18 mouse cellular contexts compared by ENCODE assay signal in the genomic region with DNA sequence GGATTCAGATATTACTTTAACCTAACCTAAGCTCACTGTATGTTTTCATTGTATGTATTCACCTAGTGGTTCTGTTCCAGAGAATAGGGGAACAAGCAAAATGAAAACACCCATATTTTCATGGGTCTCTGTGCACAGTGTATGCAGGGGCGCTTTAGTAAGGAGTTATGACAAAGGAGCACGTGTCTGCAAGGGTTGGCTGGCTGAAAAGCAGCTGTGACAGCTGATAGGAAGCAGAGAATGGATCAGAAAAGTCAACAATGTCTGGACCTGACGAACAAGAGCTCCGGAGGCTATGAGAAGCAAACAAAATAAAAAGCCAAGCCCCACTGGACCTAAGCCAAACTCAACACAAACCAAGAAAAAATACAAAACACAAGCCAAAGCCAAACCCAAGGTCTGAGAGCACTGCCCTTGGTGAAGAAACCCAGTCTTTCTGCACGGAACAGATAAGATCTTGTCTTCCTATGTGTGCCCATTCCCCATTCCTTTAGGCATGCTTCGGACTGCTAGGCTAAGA. TPM values are rescaled to one million over a fixed set of nuclear protein-coding genes. Genes with fewer than 3 reads are reported as not detected.
A peak's percentile ranks its signal among the peaks of the same experiment; 100 is the strongest.
DNase-seq lines count a peak whose midpoint lies in the region; ATAC-seq and TF ChIP-seq lines count a peak whose summit lies in the region.
"Had no signal": no experiment of that assay in that cellular context is flagged by ENCODE, and none has a peak within 500 bp of the region (broad histone marks: within the 10 kb centered on the region; RNA-seq: fewer than 3 reads in every experiment).

No protein-coding gene starts in this region.

- no peak overlapping the region for H3K27ac ChIP-seq in heart, embryonic 15.5 days
- no peak overlapping the region for H3K27ac ChIP-seq in heart, adult 2 months
- H3K27ac ChIP-seq: intestine, embryonic 15.5 days; kidney, postnatal 0 days; liver, embryonic 14.5 days had no signal

- TF ChIP-seq CTCF in heart, adult 2 months (IDR thresholded peaks at IDR 0.05), result no peak

- H3K79me2 ChIP-seq in heart, adult 2 months (replicated peaks; ENCODE audit: control insufficient read depth, insufficient read depth, low read length), result no peaks in the 10 kb centered on the region

- H3K4me2 ChIP-seq in heart, embryonic 15.5 days, result no peak overlapping the region
- H3K4me2 ChIP-seq: intestine, embryonic 15.5 days had no signal

- ATAC-seq in heart, embryonic 15.5 days (replicated peaks; ENCODE audit: insufficient number of reproducible peaks, insufficient read depth, low FRiP score, low read depth), result peak; percentile 58; the same call in 1 of the 2 replicates
- ATAC-seq: forebrain, embryonic 16.5 days; intestine, embryonic 15.5 days had no signal

- H3K9ac ChIP-seq in heart, embryonic 15.5 days, result no peak overlapping the region
- no peak overlapping the region for H3K9ac ChIP-seq in heart, adult 2 months (ENCODE audit: low read depth, low read length)
- H3K9ac ChIP-seq: intestine, embryonic 15.5 days; liver, embryonic 14.5 days had no signal

- H3K27me3 ChIP-seq in heart, embryonic 15.5 days, result no peaks in the 10 kb centered on the region
- no peaks in the 10 kb centered on the region for H3K27me3 ChIP-seq in heart, adult 2 months (ENCODE audit: control insufficient read depth, insufficient read depth, low read length)
- H3K27me3 ChIP-seq: CH12.LX; intestine, embryonic 15.5 days had no signal

- no peak for TF ChIP-seq POLR2A in heart, adult 2 months (IDR thresholded peaks at IDR 0.05; ENCODE audit: insufficient read depth, low read depth, low read length)

- peaks cover 4% of the 10 kb centered on the region for H3K4me1 ChIP-seq in heart, embryonic 15.5 days (replicated peaks)
- no peaks in the 10 kb centered on the region for H3K4me1 ChIP-seq in heart, adult 2 months (ENCODE audit: control insufficient read depth, insufficient read depth, low read length)
- H3K4me1 ChIP-seq: intestine, embryonic 15.5 days had no signal

- H3K9me3 ChIP-seq in heart, embryonic 15.5 days (replicated peaks), result no peaks in the 10 kb centered on the region
- H3K9me3 ChIP-seq: intestine, embryonic 15.5 days had no signal

- H3K4me3 ChIP-seq in heart, embryonic 15.5 days, result no peak overlapping the region
- H3K4me3 ChIP-seq in heart, adult 2 months, result no peak overlapping the region
- H3K4me3 ChIP-seq: intestine, embryonic 15.5 days had no signal

- H3K36me3 ChIP-seq in heart, embryonic 15.5 days, result no peaks in the 10 kb centered on the region
- no peaks in the 10 kb centered on the region for H3K36me3 ChIP-seq in heart, adult 2 months (ENCODE audit: control insufficient read depth, insufficient read depth, low read length)
- H3K36me3 ChIP-seq: intestine, embryonic 15.5 days had no signal

- TF ChIP-seq EP300 in heart, adult 2 months (IDR thresholded peaks at IDR 0.05; ENCODE audit: insufficient read depth, low read depth, low read length), result no peak

- WGBS in heart, embryonic 15.5 days, result 38% methylated on average over 6 of the region's 6 CpGs
- 23% methylated on average over 6 of the region's 6 CpGs for WGBS in heart, adult 2 months

- intact Hi-C loops in heart, adult 2 months (cut with DNase I), result no loop called here

- peak; percentile 22 for DNase-seq in adrenal gland, adult 2 months
- DNase-seq in adrenal gland, adult 8-10 months, result no peak
- DNase-seq in heart, adult 2 months, result no peak
- peak; percentile 24 to 40 for DNase-seq in urinary bladder, postnatal 36 days (ENCODE audit: low spot score in 2 of 2)
- no peak for DNase-seq in urinary bladder, adult 2 months (ENCODE audit: low spot score)
- no peak for DNase-seq in cerebellum, postnatal 10 days
- no peak for DNase-seq in spleen, postnatal 14 days (ENCODE audit: low spot score in 2 of 2)
- DNase-seq: gastrocnemius, postnatal 10 days; right cerebral cortex, postnatal 14 days; thymus, postnatal 14 days had no signal

RNA-seq across cellular contexts. Expression of a gene that starts 34.6 kb away (rescaled TPM):
- 1 to 10 TPM; 1.7 to 7.1 TPM for total RNA-seq in adrenal gland, adult 2 months (2021)
- 2.5 and 3.1 TPM in 2 replicates for polyA plus RNA-seq in adrenal gland, adult 2 months (2012; rRNA removed)
- 1 to 10 TPM; 1.2 to 5.7 (median 4.7) TPM for total RNA-seq in adrenal gland, adult 8-10 months (2022)
- polyA plus RNA-seq in heart, embryonic 15.5 days (2015; fragmentation: Nextera tagmentation; extraction: Ambion mirVana), result 1.5 and 1.8 TPM in 2 replicates
- total RNA-seq in heart, adult 2 months (2021), result 10 to 100 TPM; 29.8 to 34.3 TPM
- 29.6 and 38.0 TPM in 2 replicates for polyA plus RNA-seq in heart, adult 2 months (2012; rRNA removed)
- 10.8 and 11.8 TPM in 2 replicates for polyA plus RNA-seq in urinary bladder, adult 2 months (2012; rRNA removed)
- total RNA-seq: CH12.LX; common myeloid progenitor, adult 5-6 weeks; megakaryocyte-erythroid progenitor cell, adult 5-6 weeks had no signal

Comparison
In these comparisons a context has a peak if more than half of its experiments do, and no peak if none do; other contexts are left out.
1. DNase-seq: peak in adrenal gland, adult 2 months (single experiment) and urinary bladder, postnatal 36 days (2 of 2); none in adrenal gland, adult 8-10 months (single experiment), heart, adult 2 months (0 of 2), urinary bladder, adult 2 months (single experiment), cerebellum, postnatal 10 days (0 of 2) and spleen, postnatal 14 days (0 of 2).